Mouse (Mus musculus) effector memory CD4-positive, alpha-beta T cell, adult 5 months (primary cell): Measurements from ENCODE around the gene 5730455P16Rik. TPM values are rescaled to one million over a fixed set of nuclear protein-coding genes. Genes with fewer than 3 reads are reported as not detected.

Experiments used
- polyA plus RNA-seq: library from polyadenylated mRNA; unstranded; fragments of 100-300 nt; shearing (Covaris generic); gene quantifications from one replicate; pipeline ENCODE4 v1.2.1, GENCODE M21; 2017

Gene 5730455P16Rik
- 10.7 TPM for polyA plus RNA-seq

DNA sequence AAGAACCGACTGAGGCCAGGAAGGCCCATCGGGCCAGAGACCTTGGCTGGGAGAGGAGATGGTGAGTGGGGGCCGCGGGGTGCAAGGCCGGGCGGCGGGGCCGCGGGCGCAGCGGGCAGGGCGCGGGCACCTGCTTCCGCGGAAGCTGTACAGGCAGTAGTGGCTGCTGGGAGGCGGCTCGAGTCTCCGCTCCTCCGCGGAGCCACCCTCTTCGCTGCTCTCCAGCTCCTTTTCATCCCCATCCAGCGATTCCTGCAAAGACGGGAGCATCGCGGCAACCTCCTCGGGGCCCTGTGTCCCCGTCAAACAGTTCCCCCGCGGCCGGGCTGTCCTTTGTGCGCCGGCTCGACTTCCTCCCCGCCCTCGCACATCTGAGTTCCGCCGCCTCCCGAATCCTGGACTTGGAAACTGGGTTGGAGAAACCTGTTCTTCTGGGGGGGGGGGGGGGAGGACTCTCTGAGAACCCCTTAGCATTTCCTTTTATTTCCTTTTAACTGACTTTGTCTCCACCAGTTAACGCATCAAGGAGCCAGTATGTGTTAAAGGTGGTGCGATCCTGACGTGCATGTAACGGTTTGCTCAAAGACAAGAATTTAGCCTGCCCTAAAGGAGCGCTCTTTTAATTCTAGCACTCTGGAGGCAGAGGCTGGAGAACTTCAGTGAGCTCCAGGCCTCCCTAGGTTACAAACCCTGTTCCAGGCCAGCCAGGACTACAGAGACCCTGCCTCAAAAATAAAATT lies at the start of gene 5730455P16Rik:
5730455P16Rik (minus strand) TSS at position 323 of the 740 bp plus-strand sequence.

GRCm38 (mm10) chr11:80383019-80383625 lies 5.3 kb upstream of the 5730455P16Rik start, which contains the start of gene Zfp207:
Gene Zfp207 (plus strand): TSS chr11:80383279.

Other genes starting within 250 kb of the 5730455P16Rik start
- 4.0 TPM for gene Tefm, start 235.9 kb downstream of the 5730455P16Rik start, polyA plus RNA-seq
- gene Adap2, start 223.9 kb downstream of the 5730455P16Rik start, polyA plus RNA-seq, result not detected
- 3.3 TPM for gene Rnf135, start 194.2 kb downstream of the 5730455P16Rik start, polyA plus RNA-seq
- gene Rhot1, start 169.0 kb downstream of the 5730455P16Rik start, polyA plus RNA-seq, result 51.8 TPM
- 6.0 TPM for gene Rhbdl3, start 77.1 kb downstream of the 5730455P16Rik start, polyA plus RNA-seq
- gene Zfp207, start 5.2 kb upstream of the 5730455P16Rik start, polyA plus RNA-seq, result 175 TPM
- 141 TPM for gene Psmd11, start 50.6 kb upstream of the 5730455P16Rik start, polyA plus RNA-seq
- gene Cdk5r1, start 99.0 kb upstream of the 5730455P16Rik start, polyA plus RNA-seq, result 2.7 TPM